Mouse (Mus musculus): ENCODE results near the gene Ncoa5.

Ncoa5 gene

GRCm38 (mm10) chr2:165050826-165051548, 16.3 kb upstream of the Ncoa5 start:
- in situ Hi-C loops (cut with MboI, MseI) = no loop called here

- in situ Hi-C loops (cut with MboI, MseI) = loop anchor here in 1 of 2 experiments (5.0 kb wide), 1 partner anchor 92 kb away; no protein-coding TSS in a partner anchor
These were observed 14.4 kb upstream of the Ncoa5 start for GRCm38 (mm10) chr2:165049044-165049443.

GRCm38 (mm10) chr2:165043729-165044128, 9.1 kb upstream of the Ncoa5 start:
- in situ Hi-C loops (cut with MboI, MseI) = no loop called here

- in situ Hi-C loops (cut with MboI, MseI) = no loop called here
These were observed 8.5 kb upstream of the Ncoa5 start for GRCm38 (mm10) chr2:165043090-165043636.

- in situ Hi-C loops (cut with MboI, MseI) = no loop called here
These were observed 7.5 kb upstream of the Ncoa5 start for GRCm38 (mm10) chr2:165042126-165042525.

GRCm38 (mm10) chr2:165037415-165037814, 2.7 kb upstream of the Ncoa5 start:
- in situ Hi-C loops (cut with MboI, MseI) = no loop called here

- in situ Hi-C loops (cut with MboI, MseI) = no loop called here
These were observed 378 bp upstream of the Ncoa5 start for GRCm38 (mm10) chr2:165035058-165035431.

GRCm38 (mm10) chr2:165033306-165033705, 1.4 kb downstream of the Ncoa5 start:
- in situ Hi-C loops (cut with MboI, MseI) = no loop called here

GRCm38 (mm10) chr2:165032533-165032932, 2.1 kb downstream of the Ncoa5 start:
- in situ Hi-C loops (cut with MboI, MseI) = no loop called here

GRCm38 (mm10) chr2:165027163-165027562, 7.5 kb downstream of the Ncoa5 start:
- in situ Hi-C loops (cut with MboI, MseI) = no loop called here

- in situ Hi-C loops (cut with MboI, MseI) = no loop called here
These were observed 14.2 kb downstream of the Ncoa5 start for GRCm38 (mm10) chr2:165020490-165020889.

GRCm38 (mm10) chr2:165014935-165015334, 19.7 kb downstream of the Ncoa5 start:
- in situ Hi-C loops (cut with MboI, MseI) = no loop called here

- in situ Hi-C loops (cut with MboI, MseI) = no loop called here
These were observed 24.3 kb downstream of the Ncoa5 start for GRCm38 (mm10) chr2:165010351-165010750.

- in situ Hi-C loops (cut with MboI, MseI) = no loop called here
These were observed 25.1 kb downstream of the Ncoa5 start for GRCm38 (mm10) chr2:165009581-165009980.

- in situ Hi-C loops (cut with MboI, MseI) = no loop called here
These were observed 25.5 kb downstream of the Ncoa5 start for GRCm38 (mm10) chr2:165009161-165009560.

- in situ Hi-C loops (cut with MboI, MseI) = no loop called here
These were observed 26.7 kb downstream of the Ncoa5 start for GRCm38 (mm10) chr2:165007986-165008385.

GRCm38 (mm10) chr2:165006813-165007212, 27.9 kb downstream of the Ncoa5 start:
- in situ Hi-C loops (cut with MboI, MseI) = no loop called here

- in situ Hi-C loops (cut with MboI, MseI) = no loop called here
These were observed 30.4 kb downstream of the Ncoa5 start for GRCm38 (mm10) chr2:165004237-165004636.

GRCm38 (mm10) chr2:165003108-165003507, 31.6 kb downstream of the Ncoa5 start:
- in situ Hi-C loops (cut with MboI, MseI) = no loop called here

- in situ Hi-C loops (cut with MboI, MseI) = no loop called here
These were observed 32.7 kb downstream of the Ncoa5 start for GRCm38 (mm10) chr2:165001958-165002357.

- in situ Hi-C loops (cut with MboI, MseI) = no loop called here
These were observed 36.8 kb downstream of the Ncoa5 start for GRCm38 (mm10) chr2:164997721-164998428.

GRCm38 (mm10) chr2:164996848-164997720, 37.6 kb downstream of the Ncoa5 start:
- in situ Hi-C loops (cut with MboI, MseI) = no loop called here

Measured in T-helper 17 cell (primary cell).